Mouse (Mus musculus): Measurements from ENCODE around the gene Prss12.

DNA sequence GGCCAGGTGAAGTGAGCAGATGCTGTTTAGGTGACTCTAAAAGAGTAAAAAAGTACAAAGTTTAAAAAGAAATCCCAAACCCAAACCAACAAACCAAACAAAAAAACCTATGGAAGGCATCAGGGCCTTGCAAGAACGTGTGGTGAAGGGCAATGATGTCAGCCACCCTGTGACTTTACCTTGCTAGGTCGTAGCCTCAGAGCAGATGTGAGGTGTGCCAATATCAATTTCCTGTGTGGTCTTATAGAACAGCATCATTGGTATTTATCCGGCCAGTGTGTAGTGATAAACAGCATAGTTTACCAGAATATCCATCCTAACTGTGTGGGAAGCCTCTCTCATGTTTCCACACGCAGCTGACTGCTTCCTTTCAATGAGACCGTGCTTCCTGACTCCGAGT lies 6.2 kb downstream of the Prss12 start:
- TF ChIP-seq POLR2A (IDR thresholded peaks at IDR 0.05; ENCODE audit: control insufficient read depth, low read depth, low read length) (no peak), CTCF (IDR thresholded peaks at IDR 0.05; ENCODE audit: control insufficient read depth, insufficient read depth, insufficient replicate concordance, low read depth, low read length) (no peak)
